16 mouse cellular contexts compared by ENCODE assay signal in genomic region chr8:115276281-115276680, GRCm38 (mm10).
DNase-seq lines count a peak whose midpoint lies in the region; ATAC-seq lines count a peak whose summit lies in the region.
"Had no signal": no experiment of that assay in that cellular context is flagged by ENCODE, and none has a peak within 500 bp of the region (broad histone marks: within the 10 kb centered on the region; RNA-seq: fewer than 3 reads in every experiment).

No protein-coding gene starts in this region.

- ATAC-seq in activated CD4-positive, CD25-positive, alpha-beta regulatory T cell, adult 4 months = peak; percentile 57
- ATAC-seq in monocyte, adult 5-6 weeks (replicated peaks; ENCODE audit: insufficient number of reproducible peaks, low FRiP score, low TSS enrichment, poor library complexity, severe bottlenecking) = peak; percentile 99
- ATAC-seq: forebrain, embryonic 14.5 days; intestine, embryonic 15.5 days; midbrain, embryonic 13.5 days had no signal

- peak; percentile 25 to 26 for DNase-seq in B cell, adult 2 months
- DNase-seq in lung, postnatal 10 days = peak; percentile 13
- no peak for DNase-seq in embryo, embryonic 10.5 days (ENCODE audit: low spot score)
- DNase-seq in layer of hippocampus, postnatal 10 days (ENCODE audit: low spot score in 2 of 2) = no peak
- no peak for DNase-seq in spleen, adult 18-20 months
- no peak for DNase-seq in frontal cortex, postnatal 36 days (ENCODE audit: low spot score in 2 of 2)
- DNase-seq: adrenal gland, postnatal 25 days; cerebellum, postnatal 10 days; gastrocnemius, adult 2 months; left cerebral cortex, postnatal 4 days; right cerebral cortex, adult 18-20 months had no signal

Comparison
In these comparisons a context has a peak if more than half of its experiments do, and no peak if none do; other contexts are left out.
1. DNase-seq: peak in B cell, adult 2 months (2 of 2) and lung, postnatal 10 days (single experiment); none in embryo, embryonic 10.5 days (single experiment), layer of hippocampus, postnatal 10 days (0 of 2), spleen, adult 18-20 months (0 of 2) and frontal cortex, postnatal 36 days (0 of 2).